Mouse (Mus musculus) kidney, adult 8-10 months (tissue): ENCODE measurements around the gene Park7.

ENCODE experiments used
- DNase-seq, 2 experiments: peaks; one replicate each; pipeline ENCODE4 v3.0.0; 2022

Gene Park7

GRCm38 (mm10) chr4:150914290-150914733, at the start of gene Park7, which contains the start of gene Tnfrsf9:
TSS of gene Park7 (minus strand) at chr4:150914437.
TSS of gene Tnfrsf9 (plus strand) at chr4:150914562.
- DNase-seq = peak; percentile 97 to 98

- DNase-seq = no peak
Measured at GRCm38 (mm10) chr4:150963711-150964110, 49.5 kb upstream of the Park7 start.

- DNase-seq = peak; percentile 74 to 79
Measured at GRCm38 (mm10) chr4:150962231-150962630, 48.0 kb upstream of the Park7 start.

GRCm38 (mm10) chr4:150958536-150958935, 44.3 kb upstream of the Park7 start:
- DNase-seq = peak; percentile 29 to 36

GRCm38 (mm10) chr4:150957106-150957458, 42.8 kb upstream of the Park7 start:
- no peak for DNase-seq

GRCm38 (mm10) chr4:150956369-150957105, 42.3 kb upstream of the Park7 start:
- no peak for DNase-seq

- no peak for DNase-seq
Measured at GRCm38 (mm10) chr4:150950972-150951371, 36.7 kb upstream of the Park7 start.

DNA sequence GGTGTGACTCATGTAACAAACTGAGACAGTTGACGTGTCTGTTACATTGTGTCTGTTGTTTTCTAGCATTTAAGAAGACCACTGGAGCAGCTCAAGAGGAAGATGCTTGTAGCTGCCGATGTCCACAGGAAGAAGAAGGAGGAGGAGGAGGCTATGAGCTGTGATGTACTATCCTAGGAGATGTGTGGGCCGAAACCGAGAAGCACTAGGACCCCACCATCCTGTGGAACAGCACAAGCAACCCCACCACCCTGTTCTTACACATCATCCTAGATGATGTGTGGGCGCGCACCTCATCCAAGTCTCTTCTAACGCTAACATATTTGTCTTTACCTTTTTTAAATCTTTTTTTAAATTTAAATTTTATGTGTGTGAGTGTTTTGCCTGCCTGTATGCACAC, 30.5 kb upstream of the Park7 start:
- DNase-seq = no peak

DNA sequence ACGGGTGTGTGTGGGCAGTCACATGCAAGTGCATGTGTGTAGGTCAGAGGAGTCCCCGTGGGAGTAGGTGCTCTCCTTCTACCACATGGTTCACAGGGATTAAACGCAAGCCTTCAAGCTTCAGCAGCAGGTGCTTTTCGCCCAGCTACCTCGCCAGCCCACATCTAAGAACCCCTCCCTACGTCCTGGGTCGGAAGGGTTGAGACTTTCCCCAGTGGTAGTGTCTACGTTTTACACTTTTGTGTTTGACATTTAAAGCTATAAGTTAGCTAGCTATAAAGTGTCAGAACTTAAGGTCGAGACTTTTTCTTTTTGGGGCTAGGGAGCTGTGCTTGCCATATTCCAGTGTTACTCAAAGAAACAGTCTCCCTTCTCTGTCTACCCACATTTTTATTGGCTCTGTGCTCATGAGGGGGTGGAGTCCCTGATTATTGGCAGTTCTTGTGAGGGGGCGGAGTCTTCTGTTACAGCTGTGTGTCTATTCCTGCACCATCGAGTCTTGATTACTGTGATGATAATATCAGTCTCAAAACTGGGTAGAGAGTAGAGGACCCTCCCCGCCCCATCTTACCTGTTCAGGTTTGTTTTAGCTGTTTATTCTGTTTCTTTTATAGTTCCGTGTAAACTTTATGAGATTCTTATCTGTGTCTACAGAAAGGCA, 25.9 kb upstream of the Park7 start:
- no peak for DNase-seq

DNA sequence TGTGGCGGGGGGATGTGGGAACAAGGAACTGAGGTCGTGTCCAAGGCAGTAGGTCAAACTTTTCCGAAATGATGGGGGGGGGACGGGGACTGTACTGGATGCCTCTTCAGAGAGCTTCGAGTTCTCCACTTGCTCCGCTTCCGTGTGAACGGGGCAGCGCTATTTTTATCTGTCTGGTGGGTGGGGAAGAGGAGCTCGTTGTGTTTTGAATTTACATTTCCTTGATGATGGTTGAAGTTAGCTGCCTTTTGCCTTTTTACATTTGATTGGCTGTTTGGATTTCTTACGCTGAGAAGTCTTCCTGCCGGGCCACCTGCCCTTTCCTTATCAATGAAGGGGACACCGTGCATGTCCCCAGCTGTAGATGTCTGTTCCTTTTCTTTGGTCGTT, 23.8 kb upstream of the Park7 start:
- DNase-seq = no peak

GRCm38 (mm10) chr4:150937293-150938062, 23.2 kb upstream of the Park7 start:
- DNase-seq = no peak

GRCm38 (mm10) chr4:150933503-150933902, 19.3 kb upstream of the Park7 start:
- no peak for DNase-seq

GRCm38 (mm10) chr4:150927789-150928188, 13.6 kb upstream of the Park7 start:
- no peak for DNase-seq

GRCm38 (mm10) chr4:150926924-150927705, 12.9 kb upstream of the Park7 start:
- no peak for DNase-seq

- DNase-seq = peak in 1 of 2 experiments; percentile 9
Measured at GRCm38 (mm10) chr4:150925923-150926322, 11.7 kb upstream of the Park7 start.

- DNase-seq = no peak
Measured at GRCm38 (mm10) chr4:150924936-150925335, 10.7 kb upstream of the Park7 start.

DNA sequence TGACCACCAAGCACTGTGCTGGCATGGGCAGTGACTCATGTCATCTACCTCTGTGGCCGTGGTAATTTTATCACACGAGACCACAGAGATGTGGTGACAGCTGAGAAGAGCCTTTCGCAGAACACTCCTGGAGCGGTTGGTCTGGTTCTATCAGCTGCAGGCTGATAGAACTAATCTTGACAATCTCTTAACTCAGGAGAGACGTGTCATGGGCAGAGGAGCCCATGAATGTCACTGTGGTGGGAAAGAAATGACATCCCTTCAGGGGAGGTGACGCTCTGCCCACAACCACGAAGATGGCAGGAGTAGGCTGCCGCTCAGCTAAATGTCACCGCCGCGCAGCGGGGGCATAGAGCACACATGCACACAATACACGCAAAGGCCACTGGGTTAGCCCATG, 10.1 kb upstream of the Park7 start:
- DNase-seq = no peak

DNA sequence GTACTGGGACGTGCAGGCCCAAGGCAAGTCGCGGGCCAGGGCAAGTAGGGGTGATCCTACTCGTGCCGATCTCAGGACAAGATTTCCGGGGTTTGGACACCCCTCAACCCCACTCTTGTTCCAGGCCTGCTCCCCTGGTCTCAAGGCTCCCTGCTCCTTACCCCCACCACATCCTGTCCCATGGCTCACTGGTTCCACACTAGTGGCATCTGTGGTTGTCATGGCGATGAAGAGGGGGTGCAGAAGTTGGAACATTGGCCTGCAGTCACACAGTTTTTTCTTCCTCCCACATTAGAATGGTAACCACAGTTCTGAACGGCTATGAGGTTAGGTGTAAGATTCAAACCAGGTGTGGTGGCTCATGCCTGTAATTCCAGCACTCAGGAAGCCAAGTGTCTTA, 7.0 kb upstream of the Park7 start:
- DNase-seq = no peak

DNA sequence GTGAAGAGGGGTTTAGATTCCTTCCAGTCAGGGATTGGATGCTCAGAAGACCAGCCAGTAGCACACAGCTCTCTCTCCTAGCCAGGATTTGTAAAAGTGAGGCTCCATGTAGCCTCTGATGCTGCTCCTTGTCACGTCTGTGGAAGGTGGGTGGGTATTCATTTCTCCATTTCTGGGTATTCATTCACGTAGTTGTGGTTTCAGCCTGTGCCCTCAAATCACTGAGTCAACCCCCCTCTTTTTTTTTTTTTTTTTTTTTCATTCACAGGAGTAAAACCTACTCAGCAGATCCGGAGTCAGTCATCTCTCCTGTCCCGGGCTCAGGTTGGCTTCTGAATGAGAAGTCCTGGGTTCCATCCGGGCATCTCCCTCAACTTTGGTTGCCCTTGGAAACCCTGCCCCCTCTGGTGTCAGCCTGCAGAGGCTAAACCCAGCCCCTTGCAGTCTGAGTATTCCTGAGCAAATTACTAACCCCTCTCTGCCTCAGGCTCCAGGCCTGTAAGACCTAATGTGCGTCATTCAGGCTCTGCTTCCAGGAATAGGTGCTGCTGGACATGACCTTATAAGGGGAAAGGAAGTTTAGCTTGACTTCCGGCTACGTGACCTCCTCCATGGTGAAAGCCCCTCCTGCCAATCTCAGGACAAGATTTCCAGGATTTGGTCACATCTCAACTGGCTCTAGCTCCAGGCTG, 3.2 kb upstream of the Park7 start:
- no peak for DNase-seq

- DNase-seq = no peak
Measured at GRCm38 (mm10) chr4:150915181-150915906, 1.1 kb upstream of the Park7 start.

DNA sequence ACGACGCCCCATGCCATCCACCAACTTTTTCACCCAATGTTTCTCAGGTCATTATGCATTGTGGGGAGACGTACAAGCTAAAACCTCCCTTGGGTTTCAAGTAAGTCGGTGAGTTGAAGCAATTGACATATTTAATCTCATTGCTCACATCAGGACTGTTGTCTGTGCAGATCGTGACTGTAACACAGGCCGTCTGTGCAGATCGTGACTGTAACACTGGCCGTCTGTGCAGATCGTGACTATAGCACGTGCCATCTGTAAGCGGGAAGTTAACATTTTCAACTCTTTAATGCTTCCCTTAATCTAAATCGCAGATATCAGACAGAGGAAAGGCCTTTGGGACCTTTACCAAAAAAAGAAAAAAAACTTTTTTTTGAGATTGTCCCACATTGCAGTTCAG, 494 bp downstream of the Park7 start:
- DNase-seq = no peak
